Mouse (Mus musculus) liver, postnatal 0 days (tissue): ENCODE measurements around the gene Zfp652. TPM values are rescaled to one million over a fixed set of nuclear protein-coding genes. Genes with fewer than 3 reads are reported as not detected.

Experiments used
- ATAC-seq: fragments of 200-750 bp; cut with Nextera tagmentation; 2 replicates; pipeline ENCODE4 v1.8.0; 2017; ENCODE audit warnings: mild to moderate bottlenecking, moderate library complexity
- DNase-seq: peaks from one replicate; pipeline ENCODE4 v3.0.0-alpha.2; 2016
- H3K27ac ChIP-seq: fragments of 300-500 bp; sonication (generic); 2 replicates; pipeline ENCODE4 v1.5.1; 2014; ENCODE audit warnings: antibody characterized with exemption, moderate library complexity, mild to moderate bottlenecking, low read depth
- H3K27me3 ChIP-seq: fragments of 300-500 bp; sonication (generic); 2 replicates; pipeline ENCODE4 v1.6.1; 2014; ENCODE audit warnings: low read length, control low read depth, mixed read lengths; ENCODE audit not compliant: insufficient read depth
- H3K36me3 ChIP-seq: fragments of 300-500 bp; sonication (generic); replicated peaks from 2 replicates; pipeline ENCODE4 v1.6.1; 2014; ENCODE audit warnings: mild to moderate bottlenecking, control low read depth, low read length, moderate library complexity, mixed read lengths; ENCODE audit not compliant: insufficient read depth
- H3K4me1 ChIP-seq: fragments of 300-500 bp; sonication (generic); 2 replicates; pipeline ENCODE4 v1.6.1; 2014; ENCODE audit warnings: antibody characterized with exemption, mild to moderate bottlenecking, control low read depth; ENCODE audit not compliant: insufficient read depth
- H3K4me2 ChIP-seq: fragments of 300-500 bp; sonication (generic); 2 replicates; pipeline ENCODE4 v1.6.1; 2014; ENCODE audit warnings: low read depth, mild to moderate bottlenecking, low read length, moderate library complexity, mixed read lengths
- H3K4me3 ChIP-seq: fragments of 300-500 bp; sonication (generic); 2 replicates; pipeline ENCODE4 v1.5.1; 2014; ENCODE audit warnings: low read depth, low read length
- H3K9ac ChIP-seq: fragments of 300-500 bp; sonication (generic); replicated peaks from 2 replicates; pipeline ENCODE4 v1.6.1; 2014; ENCODE audit warnings: mild to moderate bottlenecking, moderate library complexity
- H3K9me3 ChIP-seq: fragments of 300-500 bp; sonication (generic); 2 replicates; pipeline ENCODE4 v1.6.1; 2016; ENCODE audit warnings: mild to moderate bottlenecking, control low read depth, low read length, mixed read lengths
- CTCF ChIP-seq: sonication (generic); IDR thresholded peaks from 2 replicates; pipeline ENCODE4 v1.5.1; 2016; ENCODE audit warnings: antibody characterized with exemption, low read depth
- EP300 ChIP-seq: IDR thresholded peaks from 2 replicates; pipeline ENCODE4 v1.6.1; 2016; ENCODE audit warnings: antibody characterized with exemption, low read depth, mild to moderate bottlenecking
- WGBS: fragments of 180-500 bp; shearing (Covaris S2); extraction: QIAGEN DNeasy Blood & Tissue Kit; methylation state at CpG from one replicate; pipeline ENCODE4 v1.1.7; 2014; ENCODE audit not compliant: insufficient replicate concordance; 5-methylcytosine and 5-hydroxymethylcytosine counted together
- polyA plus RNA-seq: library from polyadenylated mRNA; unstranded; fragments of >200 nt; fragmentation: Nextera tagmentation; extraction: Ambion mirVana; gene quantifications from 2 replicates; pipeline ENCODE4 v1.2.1, GENCODE M21; 2015

Gene Zfp652
- polyA plus RNA-seq, 1 experiment from 2014 or later, result 5.6 TPM

GRCm38 (mm10) chr11:95677925-95678701 lies 34.4 kb upstream of the Zfp652 start:
- H3K9me3 ChIP-seq, result no peaks in the 10 kb centered on the region
- TF ChIP-seq EP300 (no peak), CTCF (no peak)
- H3K27ac ChIP-seq, result no peak overlapping the region
- ATAC-seq (no peak), DNase-seq (no peak)
- 91% methylated on average over 14 of the region's 14 CpGs for WGBS
- H3K9ac ChIP-seq, result no peak overlapping the region
- peaks cover 53% of the 10 kb centered on the region for H3K36me3 ChIP-seq
- no peaks in the 10 kb centered on the region for H3K27me3 ChIP-seq
- H3K4me3 ChIP-seq, result no peak overlapping the region
- H3K4me1 ChIP-seq, result no peaks in the 10 kb centered on the region
- no peak overlapping the region for H3K4me2 ChIP-seq

- Histone ChIP-seq H3K4me1 (peaks cover 2% of the 10 kb centered on the region; the same call in 1 of the 2 replicates), H3K9ac (no peak overlapping the region), H3K27ac (peak overlapping the region; percentile 55), H3K27me3 (no peaks in the 10 kb centered on the region), H3K9me3 (no peaks in the 10 kb centered on the region), H3K4me2 (no peak overlapping the region), H3K36me3 (peaks cover 32% of the 10 kb centered on the region), H3K4me3 (no peak overlapping the region)
- no peak for DNase-seq
- TF ChIP-seq EP300 (no peak), CTCF (no peak)
- ATAC-seq, result no peak
- 75% methylated on average over 9 of the region's 9 CpGs for WGBS
Measured at GRCm38 (mm10) chr11:95681995-95682601, 30.4 kb upstream of the Zfp652 start.

GRCm38 (mm10) chr11:95682946-95683345 lies 29.5 kb upstream of the Zfp652 start:
- Histone ChIP-seq H3K36me3 (peaks cover 24% of the 10 kb centered on the region), H3K4me3 (no peak overlapping the region), H3K27me3 (no peaks in the 10 kb centered on the region), H3K4me2 (no peak overlapping the region), H3K9me3 (no peaks in the 10 kb centered on the region), H3K9ac (no peak overlapping the region), H3K4me1 (peaks cover 8% of the 10 kb centered on the region), H3K27ac (peak overlapping the region; percentile 55)
- 66% methylated on average over 3 of the region's 3 CpGs for WGBS
- peak; percentile 92 for ATAC-seq
- DNase-seq, result peak; percentile 60
- TF ChIP-seq CTCF (no peak), EP300 (peak; percentile 28; the same call in 1 of the 2 replicates)

GRCm38 (mm10) chr11:95686031-95686430 lies 26.4 kb upstream of the Zfp652 start:
- Histone ChIP-seq H3K27ac (no peak overlapping the region), H3K9ac (no peak overlapping the region), H3K36me3 (peaks cover 8% of the 10 kb centered on the region; the same call in 1 of the 2 replicates), H3K4me3 (no peak overlapping the region), H3K27me3 (no peaks in the 10 kb centered on the region), H3K4me1 (peaks cover 24% of the 10 kb centered on the region), H3K4me2 (no peak overlapping the region), H3K9me3 (no peaks in the 10 kb centered on the region)
- WGBS, result 3% methylated on average over 4 of the region's 4 CpGs
- ATAC-seq (0 out of 2 replicates have a peak, but pooled peaks have one; percentile 17), DNase-seq (peak; percentile 80)
- TF ChIP-seq CTCF, result peak; percentile 97
- 0 out of 2 replicates have a peak, but pooled peaks have one; percentile 12 for TF ChIP-seq EP300

- Histone ChIP-seq H3K4me2 (peak overlapping the region; percentile 7; the same call in 1 of the 2 replicates), H3K9me3 (no peaks in the 10 kb centered on the region), H3K4me3 (no peak overlapping the region), H3K9ac (no peak overlapping the region), H3K27ac (peak overlapping the region; percentile 93; the same call in 1 of the 2 replicates), H3K27me3 (no peaks in the 10 kb centered on the region), H3K36me3 (no peaks in the 10 kb centered on the region), H3K4me1 (peaks cover 27% of the 10 kb centered on the region)
- TF ChIP-seq CTCF (peak; percentile 67), EP300 (no peak)
- 27% methylated on average over 11 of the region's 11 CpGs for WGBS
- ATAC-seq (no peak), DNase-seq (peak; percentile 58)
Measured at GRCm38 (mm10) chr11:95687084-95687656, 25.3 kb upstream of the Zfp652 start.

GRCm38 (mm10) chr11:95688515-95688914 lies 24.0 kb upstream of the Zfp652 start:
- peaks cover 27% of the 10 kb centered on the region for H3K4me1 ChIP-seq
- TF ChIP-seq EP300, result peak; percentile 41
- TF ChIP-seq CTCF, result no peak
- H3K4me2 ChIP-seq, result peak overlapping the region; percentile 68
- H3K36me3 ChIP-seq, result no peaks in the 10 kb centered on the region
- 10% methylated on average over 6 of the region's 6 CpGs for WGBS
- no peaks in the 10 kb centered on the region for H3K9me3 ChIP-seq
- peak overlapping the region; percentile 6 for H3K4me3 ChIP-seq
- peak overlapping the region; percentile 93 for H3K27ac ChIP-seq
- peak overlapping the region; percentile 53 for H3K9ac ChIP-seq
- H3K27me3 ChIP-seq, result no peaks in the 10 kb centered on the region
- ATAC-seq, result peak; percentile 65
- DNase-seq, result peak; percentile 66
